Mouse (Mus musculus): ENCODE results near the gene Bin2.
A peak's percentile ranks its signal among the peaks of the same experiment; 100 is the strongest.

GRCm38 (mm10) chr15:100636700-100637501 lies 32.5 kb downstream of the Bin2 start, which contains the start of gene Smagp:
- TF ChIP-seq POLR2A (IDR thresholded peaks at IDR 0.05; ENCODE audit: borderline replicate concordance, extremely low read depth, low read depth, low read length) (peak; percentile 7; the same call in 1 of the 2 replicates), CTCF (IDR thresholded peaks at IDR 0.05; ENCODE audit: insufficient read depth, low read length) (no peak)
